Mouse (Mus musculus): ENCODE results near the gene Ptprd. TPM values are rescaled to one million over a fixed set of nuclear protein-coding genes. Genes with fewer than 3 reads are reported as not detected.

Ptprd gene
- total RNA-seq, 1 experiment from 2014 or later: not detected

DNA sequence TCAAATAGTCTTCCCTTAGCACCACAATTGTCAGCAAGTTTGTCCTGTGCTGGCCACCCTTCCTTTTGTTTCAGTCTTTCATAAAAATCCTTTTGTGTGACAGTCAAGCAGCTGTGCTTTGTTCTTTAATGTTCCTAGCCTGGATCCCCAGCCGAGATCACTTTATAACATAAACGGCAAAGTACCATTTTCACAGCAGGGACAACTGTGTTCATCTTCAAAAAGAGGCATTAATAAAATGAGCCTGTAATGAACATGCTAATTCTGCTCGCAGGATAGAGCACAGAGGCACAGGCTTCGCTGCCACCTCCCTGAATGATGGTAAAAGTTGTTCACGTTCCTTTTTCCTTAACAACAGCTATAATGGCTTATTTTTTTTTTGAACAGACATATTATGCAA, 1972.7 kb downstream of the Ptprd start:
- no peak for ATAC-seq (replicated peaks; ENCODE audit: insufficient number of reproducible peaks, low FRiP score, low TSS enrichment, poor library complexity, severe bottlenecking)

DNA sequence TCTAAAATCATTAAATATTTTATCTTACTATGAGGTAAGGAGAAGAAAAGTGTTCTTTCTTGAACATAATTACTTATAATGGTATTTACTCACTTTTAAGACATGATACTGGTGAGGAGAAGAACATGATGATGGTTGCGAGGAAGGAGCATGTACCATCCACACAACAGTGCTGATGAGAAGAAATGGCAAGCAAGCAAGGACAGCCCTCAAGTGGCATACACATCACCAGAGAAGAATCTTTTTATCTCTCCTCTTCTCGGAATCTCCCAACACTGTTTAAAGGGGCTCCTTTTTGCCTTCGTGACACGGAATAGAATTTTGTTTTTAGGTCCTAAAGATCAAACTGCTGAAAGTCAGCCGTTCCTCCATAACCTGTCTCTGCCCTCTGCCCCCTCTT, 1973.2 kb downstream of the Ptprd start:
- no peak for ATAC-seq (replicated peaks; ENCODE audit: insufficient number of reproducible peaks, low FRiP score, low TSS enrichment, poor library complexity, severe bottlenecking)

DNA sequence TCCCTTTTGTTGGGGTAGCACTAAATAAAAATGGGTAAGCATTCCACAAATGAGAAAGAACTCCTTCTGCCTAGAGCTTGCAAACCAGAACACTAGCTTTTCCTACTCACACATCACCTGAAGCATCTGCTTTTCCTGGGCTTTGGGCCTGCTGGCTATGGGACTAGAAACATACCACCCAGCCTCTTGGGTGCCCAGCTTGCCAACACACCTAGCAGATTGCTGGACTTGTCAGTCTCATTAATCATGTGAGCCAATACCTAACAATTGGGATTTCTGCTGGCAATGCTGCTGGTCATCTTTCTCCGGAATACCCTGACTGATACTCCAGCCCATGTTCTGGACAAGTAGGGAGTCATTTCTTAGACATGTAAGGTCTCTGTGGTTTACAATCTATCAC, 1973.9 kb downstream of the Ptprd start:
- ATAC-seq (replicated peaks; ENCODE audit: insufficient number of reproducible peaks, low FRiP score, low TSS enrichment, poor library complexity, severe bottlenecking): no peak

DNA sequence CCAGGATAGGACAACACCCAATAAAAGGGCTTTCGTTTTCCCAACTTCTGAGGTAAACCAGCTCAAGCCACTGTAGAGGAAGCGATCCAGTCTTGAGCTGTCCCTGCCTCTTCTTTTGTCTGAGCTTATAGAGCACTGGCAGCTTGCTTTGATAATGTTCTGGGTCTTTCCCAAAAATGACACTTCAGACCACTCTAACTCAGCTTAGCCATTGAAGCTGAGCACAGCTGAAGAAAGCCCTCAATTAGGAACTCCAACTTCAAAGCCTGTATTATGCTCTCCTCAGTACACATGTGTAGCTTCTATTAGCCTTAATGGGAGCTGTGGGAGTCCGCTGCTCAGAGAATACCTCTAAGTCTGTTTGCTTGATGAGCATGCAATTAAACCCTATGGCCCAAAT, 1988.0 kb downstream of the Ptprd start:
- no peak for ATAC-seq (replicated peaks; ENCODE audit: insufficient number of reproducible peaks, low FRiP score, low TSS enrichment, poor library complexity, severe bottlenecking)

DNA sequence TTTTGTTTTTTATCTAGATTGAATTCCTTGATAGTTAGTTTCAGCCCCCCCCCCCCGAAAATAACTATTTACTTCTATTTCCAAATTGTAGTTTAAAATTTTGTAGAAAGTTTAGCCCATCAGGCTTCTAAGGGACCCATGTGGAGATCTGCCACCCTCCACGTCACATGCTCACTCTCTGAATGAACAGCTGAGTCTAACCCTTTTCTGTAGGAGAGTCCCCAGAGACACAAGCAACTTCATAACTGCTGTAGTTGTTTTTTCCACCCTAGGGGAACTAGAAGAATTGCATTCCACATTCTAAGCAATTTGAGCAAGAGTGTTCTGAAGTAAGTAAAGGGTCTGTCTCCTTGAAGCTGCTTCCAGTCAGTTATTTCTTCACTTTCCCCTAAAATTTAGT, 1989.2 kb downstream of the Ptprd start:
- ATAC-seq (replicated peaks; ENCODE audit: insufficient number of reproducible peaks, low FRiP score, low TSS enrichment, poor library complexity, severe bottlenecking): no peak

DNA sequence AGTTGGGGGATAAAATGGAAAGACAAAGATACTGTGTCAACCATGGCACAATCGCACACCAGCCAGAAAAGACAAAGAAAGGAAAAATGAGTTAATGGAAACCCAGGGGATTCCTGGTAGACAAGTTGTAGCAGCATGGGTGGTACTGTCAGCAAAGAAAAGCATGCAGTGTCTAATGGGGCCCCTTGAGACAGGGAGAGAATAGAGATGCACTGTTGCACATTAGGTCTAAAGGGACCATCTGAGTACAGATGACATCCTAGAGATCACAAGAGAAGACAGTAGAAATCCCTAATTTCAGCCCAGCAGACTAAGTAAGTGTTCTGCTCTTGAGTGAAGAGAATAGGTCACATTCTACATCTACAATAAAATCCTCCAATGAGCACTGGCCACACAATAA, 1993.7 kb downstream of the Ptprd start:
- ATAC-seq (replicated peaks; ENCODE audit: insufficient number of reproducible peaks, low FRiP score, low TSS enrichment, poor library complexity, severe bottlenecking): no peak

DNA sequence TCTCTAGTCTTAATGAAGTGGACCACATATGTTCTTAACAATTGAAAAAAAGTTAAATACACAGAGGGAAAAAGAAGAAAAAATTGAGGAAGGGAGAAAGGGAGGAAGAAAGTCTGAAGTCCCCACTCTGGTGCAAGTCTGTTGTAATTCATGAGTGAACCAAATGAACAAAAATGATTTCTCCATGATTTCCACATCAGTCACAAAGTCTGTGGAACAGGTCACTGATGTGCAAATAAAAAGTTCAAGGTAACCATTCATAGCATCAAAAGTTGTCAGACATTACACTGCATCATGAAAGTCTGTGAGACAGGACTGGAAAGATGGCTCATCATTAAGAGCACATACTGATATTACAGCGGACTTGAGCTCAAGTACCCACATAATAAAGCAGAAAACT, 1996.6 kb downstream of the Ptprd start:
- no peak for ATAC-seq (replicated peaks; ENCODE audit: insufficient number of reproducible peaks, low FRiP score, low TSS enrichment, poor library complexity, severe bottlenecking)

DNA sequence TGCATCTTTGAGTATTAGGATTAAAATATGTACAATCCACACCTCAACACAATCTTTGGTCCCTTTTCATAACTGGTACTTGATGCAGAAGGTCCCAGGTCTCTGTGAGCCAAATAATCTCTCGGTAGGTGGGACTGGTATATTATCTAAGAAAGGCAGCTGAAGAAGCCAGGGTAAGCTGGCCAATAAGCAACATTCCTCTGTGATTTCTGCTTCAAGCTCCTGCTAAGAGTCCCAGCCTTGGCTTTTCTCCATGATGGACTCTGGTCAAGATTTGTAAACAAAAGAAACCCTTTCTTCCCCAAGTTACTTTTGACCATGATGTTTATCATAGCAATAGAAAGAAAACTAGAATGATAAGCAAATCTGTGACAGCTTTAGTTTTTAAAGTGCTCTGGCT, 2012.4 kb downstream of the Ptprd start:
- no peak for ATAC-seq (replicated peaks; ENCODE audit: insufficient number of reproducible peaks, low FRiP score, low TSS enrichment, poor library complexity, severe bottlenecking)

DNA sequence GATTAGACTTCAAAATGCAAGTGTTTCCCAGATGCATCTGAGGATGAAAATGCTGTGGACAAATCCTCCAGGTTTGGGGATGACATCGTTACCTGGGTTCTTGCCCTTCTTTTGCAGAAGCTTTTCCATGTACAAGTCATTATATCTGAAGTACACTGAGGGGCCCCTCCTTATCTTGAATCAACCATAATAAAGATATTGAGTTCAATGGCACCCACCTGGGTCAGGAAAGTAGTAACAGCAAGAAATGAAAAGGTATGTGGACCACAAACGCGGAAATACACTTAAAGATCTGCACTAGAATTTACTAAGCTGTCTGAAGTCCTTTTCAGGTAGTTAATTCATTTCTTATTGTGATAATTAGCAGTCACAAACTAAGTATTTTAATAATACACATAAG, 2017.0 kb downstream of the Ptprd start:
- no peak for ATAC-seq (replicated peaks; ENCODE audit: insufficient number of reproducible peaks, low FRiP score, low TSS enrichment, poor library complexity, severe bottlenecking)

DNA sequence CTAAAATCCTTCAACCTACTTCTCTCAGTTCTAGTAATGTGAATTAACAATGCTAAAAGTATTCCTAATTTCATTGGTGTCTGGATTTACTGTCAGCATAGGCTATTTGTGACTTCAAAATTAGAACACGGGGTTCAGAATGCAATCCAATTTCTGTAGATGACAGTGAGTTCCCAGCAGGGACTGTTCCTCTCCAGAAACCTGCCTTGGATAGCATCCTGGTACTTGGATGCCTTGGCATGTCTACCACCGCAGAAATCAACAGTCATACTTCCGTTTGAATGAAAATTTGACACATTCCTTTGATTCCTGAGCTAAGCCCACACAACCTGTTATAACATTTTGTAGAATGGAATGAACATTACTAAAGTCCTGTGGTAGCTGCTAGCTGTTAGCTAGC, 2018.3 kb downstream of the Ptprd start:
- ATAC-seq (replicated peaks; ENCODE audit: insufficient number of reproducible peaks, low FRiP score, low TSS enrichment, poor library complexity, severe bottlenecking): no peak

DNA sequence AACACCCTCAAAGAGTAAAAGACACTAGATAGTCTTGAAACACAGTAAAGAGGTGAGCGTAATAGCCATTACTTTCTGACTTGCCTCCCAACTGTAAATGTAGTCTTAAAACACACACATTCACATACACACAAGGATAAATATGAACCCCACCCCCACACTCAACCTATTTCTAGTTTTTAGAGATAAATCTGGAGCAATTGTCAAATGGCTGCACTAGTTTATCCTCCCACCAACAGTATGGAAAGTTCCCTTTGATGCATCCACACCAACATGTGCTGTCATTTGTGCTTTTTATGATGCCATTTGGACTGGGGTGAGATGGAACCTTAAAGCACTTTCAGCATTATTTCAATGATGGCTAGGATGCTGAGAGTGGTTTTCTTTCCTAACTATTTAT, 2019.7 kb downstream of the Ptprd start:
- no peak for ATAC-seq (replicated peaks; ENCODE audit: insufficient number of reproducible peaks, low FRiP score, low TSS enrichment, poor library complexity, severe bottlenecking)

DNA sequence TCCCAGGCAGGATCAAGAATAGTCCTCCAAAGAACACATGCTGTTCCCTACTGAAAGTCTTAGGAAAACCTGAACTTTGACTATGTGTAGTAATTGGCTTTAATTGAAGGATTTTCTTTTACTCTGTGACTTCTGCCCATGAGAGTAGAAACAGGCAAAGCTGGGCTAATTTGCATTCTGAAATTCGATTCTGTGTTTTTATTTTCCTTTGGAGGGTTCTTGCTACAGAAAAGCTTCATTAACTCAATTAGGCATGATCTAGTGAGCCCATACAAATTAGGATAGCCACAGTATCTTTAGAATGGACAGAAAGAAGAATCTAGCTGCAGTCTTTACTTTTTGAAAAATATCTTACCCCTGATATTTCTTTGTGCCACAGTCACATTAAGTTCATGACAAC, 2021.0 kb downstream of the Ptprd start:
- no peak for ATAC-seq (replicated peaks; ENCODE audit: insufficient number of reproducible peaks, low FRiP score, low TSS enrichment, poor library complexity, severe bottlenecking)

DNA sequence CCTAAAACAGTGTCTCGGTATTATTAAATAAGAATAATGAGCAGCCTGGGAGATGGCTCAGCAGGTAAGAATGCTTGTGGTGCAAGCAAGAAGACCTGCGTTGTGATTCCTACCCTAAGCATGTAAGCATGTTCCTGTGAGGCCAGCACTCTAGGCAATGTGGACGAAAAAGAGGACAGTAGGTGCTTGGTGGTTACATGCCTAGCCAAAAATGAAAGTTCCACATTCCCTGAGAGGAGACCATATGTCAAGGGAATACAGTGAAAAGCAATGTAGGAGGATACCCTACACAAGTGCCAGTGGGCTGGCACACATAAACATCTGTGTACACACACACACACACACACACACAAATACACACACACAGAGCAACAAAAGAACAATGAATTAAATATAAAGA, 2028.7 kb downstream of the Ptprd start:
- no peak for ATAC-seq (replicated peaks; ENCODE audit: insufficient number of reproducible peaks, low FRiP score, low TSS enrichment, poor library complexity, severe bottlenecking)

DNA sequence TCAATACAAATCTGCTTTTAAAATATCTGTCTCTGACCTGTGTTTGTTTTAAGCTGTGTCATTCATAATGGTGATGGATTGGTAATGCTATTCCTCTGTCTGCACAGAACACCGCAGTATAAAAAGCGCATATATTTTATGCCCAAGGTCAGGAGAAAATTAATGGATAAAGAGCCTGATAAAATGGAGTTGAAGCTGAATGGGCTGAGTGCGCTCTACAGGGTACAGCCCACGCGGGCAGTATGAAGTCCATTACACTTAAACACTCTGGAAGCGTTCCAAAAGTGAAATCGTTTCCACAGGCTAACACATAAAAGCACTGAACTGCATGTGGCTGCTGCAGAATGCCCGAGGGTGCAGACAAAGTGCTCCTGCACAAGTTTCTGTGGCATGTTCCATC, 2032.3 kb downstream of the Ptprd start:
- ATAC-seq (replicated peaks; ENCODE audit: insufficient number of reproducible peaks, low FRiP score, low TSS enrichment, poor library complexity, severe bottlenecking): no peak

DNA sequence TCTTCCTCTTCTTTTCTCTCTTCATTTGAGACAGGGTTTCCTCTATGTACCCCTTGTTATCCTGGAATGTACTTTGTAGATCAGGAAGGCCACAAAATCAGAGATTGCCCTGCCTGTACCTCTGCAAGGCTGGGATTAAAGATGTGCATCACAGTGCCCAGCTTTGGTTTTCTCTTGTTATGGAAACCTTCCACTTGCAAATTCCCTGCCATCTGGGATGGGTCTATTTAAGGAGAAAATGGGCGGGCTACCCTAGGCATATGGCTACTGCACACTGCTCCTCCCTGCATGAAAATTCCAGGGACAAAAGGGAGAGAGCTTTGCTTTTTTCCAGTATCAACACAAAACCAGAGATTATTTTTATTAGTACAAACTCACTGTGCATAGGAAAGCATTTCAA, 2036.7 kb downstream of the Ptprd start:
- ATAC-seq (replicated peaks; ENCODE audit: insufficient number of reproducible peaks, low FRiP score, low TSS enrichment, poor library complexity, severe bottlenecking): no peak

DNA sequence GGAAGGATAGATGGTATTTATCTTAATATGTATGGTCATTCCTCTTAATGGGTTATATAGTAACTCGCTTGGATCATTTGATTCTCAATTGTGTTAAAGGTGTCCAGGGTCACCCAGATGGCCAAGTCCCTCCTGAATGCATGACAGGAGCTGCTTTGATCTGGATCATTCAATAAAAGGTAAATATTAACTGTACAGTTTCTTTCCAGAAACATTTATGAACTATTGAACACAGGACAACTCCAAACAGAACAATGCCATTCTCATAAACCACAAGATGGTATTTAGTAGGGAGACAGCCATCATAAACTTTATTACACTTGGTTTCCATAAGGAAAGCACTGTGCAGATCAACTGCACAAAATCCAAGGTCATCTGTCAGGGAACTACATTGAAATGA, 2056.0 kb downstream of the Ptprd start:
- no peak for ATAC-seq (replicated peaks; ENCODE audit: insufficient number of reproducible peaks, low FRiP score, low TSS enrichment, poor library complexity, severe bottlenecking)

DNA sequence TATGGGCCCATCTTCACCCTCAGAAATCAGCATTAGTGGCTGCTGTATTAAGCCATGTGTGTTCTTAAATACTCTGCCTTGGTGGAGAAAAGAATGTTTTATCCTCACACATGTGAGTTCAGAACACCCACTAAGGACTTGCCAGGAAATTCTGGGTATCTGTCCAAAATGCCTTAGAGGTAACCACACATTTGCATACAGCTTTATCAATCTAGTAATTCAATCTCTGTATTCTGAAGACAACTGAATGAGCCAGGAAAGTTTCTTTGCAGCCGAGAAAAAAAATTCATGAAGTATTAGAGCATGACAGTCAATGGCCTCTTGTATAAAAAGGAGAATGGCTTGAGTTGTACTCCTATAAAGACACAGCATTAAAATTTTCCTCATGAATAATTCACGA, 2057.6 kb downstream of the Ptprd start:
- ATAC-seq (replicated peaks; ENCODE audit: insufficient number of reproducible peaks, low FRiP score, low TSS enrichment, poor library complexity, severe bottlenecking): no peak

DNA sequence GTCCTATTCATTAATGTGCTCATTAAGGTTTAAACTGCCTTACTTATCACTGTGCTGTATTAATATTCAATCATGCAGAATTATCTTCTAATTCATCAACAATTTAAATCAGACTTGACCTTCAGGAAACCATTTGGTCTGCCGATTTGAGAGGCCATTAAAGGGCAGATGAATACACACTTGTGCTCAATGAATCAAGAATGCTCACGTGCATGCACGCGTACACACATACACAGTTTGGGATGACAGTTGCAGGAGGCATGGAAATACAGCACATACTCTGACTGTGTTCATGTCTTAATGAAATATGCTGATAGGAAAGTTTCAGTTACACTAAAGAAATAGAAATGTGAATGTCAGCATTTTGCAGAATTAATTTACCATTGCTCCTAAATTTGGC, 2066.8 kb downstream of the Ptprd start:
- ATAC-seq (replicated peaks; ENCODE audit: insufficient number of reproducible peaks, low FRiP score, low TSS enrichment, poor library complexity, severe bottlenecking): no peak

DNA sequence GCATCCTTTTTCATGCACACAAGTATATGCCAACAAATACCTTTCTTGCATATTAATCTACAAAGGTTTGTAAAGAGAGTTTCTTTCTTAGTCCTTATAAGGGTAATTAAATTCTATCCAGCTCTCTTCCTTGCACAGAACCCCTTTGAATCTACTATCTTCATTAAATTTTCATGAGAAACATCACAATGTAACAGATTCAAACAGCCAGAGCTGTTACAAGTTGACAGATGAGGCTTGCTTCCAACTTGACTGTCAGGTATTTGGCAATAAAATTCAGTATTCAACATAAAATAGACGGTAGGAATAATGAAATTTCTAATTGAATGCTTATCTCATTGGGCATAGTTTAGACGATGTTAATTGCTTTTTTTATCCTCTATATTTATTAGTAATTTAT, 2067.4 kb downstream of the Ptprd start:
- ATAC-seq (replicated peaks; ENCODE audit: insufficient number of reproducible peaks, low FRiP score, low TSS enrichment, poor library complexity, severe bottlenecking): no peak

DNA sequence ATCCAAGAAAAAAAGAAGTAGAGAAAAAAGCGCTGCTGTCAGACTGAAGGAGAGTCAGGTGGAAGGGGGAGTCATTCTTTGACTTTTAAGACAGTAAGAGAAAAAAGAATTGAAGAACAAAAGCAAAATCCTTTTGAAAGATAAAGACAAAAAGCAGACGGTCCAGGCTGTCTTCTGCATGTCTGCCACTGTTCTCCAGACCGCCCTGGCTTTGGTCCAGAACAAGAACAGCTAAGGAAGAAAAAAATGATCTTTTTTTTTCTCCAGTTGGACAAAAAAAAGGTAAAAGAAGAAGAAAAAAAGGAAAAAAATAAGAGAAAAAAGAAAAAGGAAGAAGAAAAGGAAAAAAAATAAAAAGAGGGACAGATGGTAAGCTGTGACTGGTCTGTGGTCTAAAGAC, 2073.9 kb downstream of the Ptprd start:
- no peak for ATAC-seq (replicated peaks; ENCODE audit: insufficient number of reproducible peaks, low FRiP score, low TSS enrichment, poor library complexity, severe bottlenecking)

DNA sequence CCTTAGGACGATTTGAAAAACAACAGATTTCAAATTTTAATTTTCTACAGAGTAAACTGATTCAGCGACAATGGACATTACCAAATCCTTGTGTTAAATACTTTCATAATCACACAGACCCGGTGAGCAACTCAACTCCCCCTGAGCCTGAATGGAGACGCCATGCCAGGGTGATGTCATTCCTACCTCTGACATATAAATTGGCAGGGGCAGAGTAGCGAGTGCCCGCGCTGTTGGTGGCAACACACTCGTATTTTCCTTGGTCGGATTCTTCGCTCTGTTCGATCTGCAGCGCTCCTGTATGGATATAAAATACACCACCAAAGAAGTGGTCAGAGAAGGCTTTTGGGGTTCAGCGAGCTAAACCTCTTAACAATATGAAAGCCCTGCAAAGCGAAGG, 2075.1 kb downstream of the Ptprd start:
- no peak for ATAC-seq (replicated peaks; ENCODE audit: insufficient number of reproducible peaks, low FRiP score, low TSS enrichment, poor library complexity, severe bottlenecking)

DNA sequence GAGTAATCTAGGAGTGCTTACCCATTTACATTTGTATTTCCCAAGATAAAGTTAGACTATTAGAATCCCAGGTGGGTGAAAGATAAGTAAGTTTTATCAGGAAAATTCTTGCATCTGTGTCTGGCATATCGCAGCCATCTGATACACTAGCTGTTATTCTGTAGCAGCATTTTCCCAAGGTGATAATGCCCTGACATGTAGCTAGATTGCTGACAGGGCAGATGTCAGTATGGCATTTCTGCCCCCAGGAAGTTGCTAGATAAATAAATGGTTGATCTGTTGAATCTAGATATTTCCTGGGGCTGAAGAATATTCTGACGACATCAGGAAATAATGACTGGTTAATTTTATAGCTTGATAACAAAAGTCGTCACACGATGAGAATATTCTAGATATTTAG, 2119.9 kb downstream of the Ptprd start:
- no peak for ATAC-seq (replicated peaks; ENCODE audit: insufficient number of reproducible peaks, low FRiP score, low TSS enrichment, poor library complexity, severe bottlenecking)
